Mouse (Mus musculus): Measurements from ENCODE around the gene Ccl17.

Gene Ccl17

GRCm38 (mm10) chr8:94789256-94789955, 20.8 kb upstream of the Ccl17 start:
- in situ Hi-C loops (cut with MboI, MseI), result no loop called here

- in situ Hi-C loops (cut with MboI, MseI), result no loop called here
Measured at GRCm38 (mm10) chr8:94794368-94794767, 15.9 kb upstream of the Ccl17 start.

- in situ Hi-C loops (cut with MboI, MseI), result no loop called here
Measured at GRCm38 (mm10) chr8:94794782-94795181, 15.5 kb upstream of the Ccl17 start.

GRCm38 (mm10) chr8:94800278-94800968, 9.8 kb upstream of the Ccl17 start:
- in situ Hi-C loops (cut with MboI, MseI), result loop anchor here (5.0 to 25.0 kb wide), 3 partner anchors 96 to 1487 kb away; no protein-coding TSS in a partner anchor

- in situ Hi-C loops (cut with MboI, MseI), result loop anchor here (5.0 to 25.0 kb wide), 3 partner anchors 97 to 1486 kb away; no protein-coding TSS in a partner anchor
Measured at GRCm38 (mm10) chr8:94801293-94802095, 8.8 kb upstream of the Ccl17 start.

GRCm38 (mm10) chr8:94802375-94802774, 7.9 kb upstream of the Ccl17 start:
- in situ Hi-C loops (cut with MboI, MseI), result loop anchor here (5.0 to 25.0 kb wide), 3 partner anchors 98 to 1485 kb away; no protein-coding TSS in a partner anchor

GRCm38 (mm10) chr8:94803551-94803950, 6.7 kb upstream of the Ccl17 start:
- in situ Hi-C loops (cut with MboI, MseI), result loop anchor here (5.0 to 25.0 kb wide), 3 partner anchors 99 to 1484 kb away; no protein-coding TSS in a partner anchor

- in situ Hi-C loops (cut with MboI, MseI), result loop anchor here (5.0 to 25.0 kb wide), 3 partner anchors 100 to 1483 kb away; no protein-coding TSS in a partner anchor
Measured at GRCm38 (mm10) chr8:94804546-94805340, 5.5 kb upstream of the Ccl17 start.

GRCm38 (mm10) chr8:94805811-94806210, 4.4 kb upstream of the Ccl17 start:
- in situ Hi-C loops (cut with MboI, MseI), result loop anchor here in 1 of 2 experiments (10.0 to 25.0 kb wide), 2 partner anchors 101 to 1481 kb away; no protein-coding TSS in a partner anchor

- in situ Hi-C loops (cut with MboI, MseI), result loop anchor here in 1 of 2 experiments (10.0 to 25.0 kb wide), 2 partner anchors 103 to 1480 kb away; no protein-coding TSS in a partner anchor
Measured at GRCm38 (mm10) chr8:94807506-94807905, 2.7 kb upstream of the Ccl17 start.

- in situ Hi-C loops (cut with MboI, MseI), result loop anchor here in 1 of 2 experiments (10.0 to 25.0 kb wide), 2 partner anchors 104 to 1479 kb away; no protein-coding TSS in a partner anchor
Measured at GRCm38 (mm10) chr8:94808372-94808771, 1.9 kb upstream of the Ccl17 start.

GRCm38 (mm10) chr8:94810855-94811254, 602 bp downstream of the Ccl17 start:
- in situ Hi-C loops (cut with MboI, MseI), result loop anchor here in 1 of 2 experiments (25.0 kb wide), 1 partner anchor 1476 kb away; no protein-coding TSS in a partner anchor

GRCm38 (mm10) chr8:94811654-94812053, 1.4 kb downstream of the Ccl17 start:
- in situ Hi-C loops (cut with MboI, MseI), result loop anchor here in 1 of 2 experiments (25.0 kb wide), 1 partner anchor 1476 kb away; no protein-coding TSS in a partner anchor

- in situ Hi-C loops (cut with MboI, MseI), result loop anchor here in 1 of 2 experiments (25.0 kb wide), 1 partner anchor 1475 kb away; no protein-coding TSS in a partner anchor
Measured at GRCm38 (mm10) chr8:94812645-94813098, 2.4 kb downstream of the Ccl17 start.

GRCm38 (mm10) chr8:94814556-94814955, 4.3 kb downstream of the Ccl17 start:
- in situ Hi-C loops (cut with MboI, MseI), result loop anchor here in 1 of 2 experiments (25.0 kb wide), 1 partner anchor 1473 kb away; no protein-coding TSS in a partner anchor

- in situ Hi-C loops (cut with MboI, MseI), result loop anchor here (5.0 to 25.0 kb wide), 2 partner anchors 64 to 1469 kb away; no protein-coding TSS in a partner anchor
Measured at GRCm38 (mm10) chr8:94817933-94818332, 7.7 kb downstream of the Ccl17 start.

- in situ Hi-C loops (cut with MboI, MseI), result loop anchor here (5.0 to 25.0 kb wide), 4 partner anchors 63 to 1468 kb away; no protein-coding TSS in a partner anchor
Measured at GRCm38 (mm10) chr8:94819671-94820179, 9.5 kb downstream of the Ccl17 start.

- in situ Hi-C loops (cut with MboI, MseI), result loop anchor here (5.0 to 25.0 kb wide), 3 partner anchors 87 to 1467 kb away; no protein-coding TSS in a partner anchor
Measured at GRCm38 (mm10) chr8:94820553-94820952, 10.3 kb downstream of the Ccl17 start.

GRCm38 (mm10) chr8:94821381-94821780, 11.1 kb downstream of the Ccl17 start:
- in situ Hi-C loops (cut with MboI, MseI), result loop anchor here (5.0 to 25.0 kb wide), 3 partner anchors 86 to 1466 kb away; no protein-coding TSS in a partner anchor

Data from T-helper 17 cell (primary cell).